Mouse (Mus musculus) CH12.LX (cell line): ENCODE measurements around the gene Robo1. TPM values are rescaled to one million over a fixed set of nuclear protein-coding genes. Genes with fewer than 3 reads are reported as not detected.

Experiments used
- DNase-seq: peaks from one replicate; pipeline ENCODE4 v3.0.0-alpha.2; 2013; ENCODE audit errors: extremely low read depth
- H3K27ac ChIP-seq: 2 replicates; pipeline ENCODE4 v1.5.1; 2012; ENCODE audit warnings: low read depth, mild to moderate bottlenecking, control low read depth, moderate library complexity; ENCODE audit not compliant: insufficient read depth
- H3K27me3 ChIP-seq: replicated peaks from 2 replicates; pipeline ENCODE3; 2012; ENCODE audit warnings: inconsistent platforms
- H3K36me3 ChIP-seq, 2 experiments: replicated peaks in 1 of 2; 2 replicates each; pipeline versions ENCODE3 to v1.6.1; 2012; ENCODE audit warnings: inconsistent platforms in 1 of 2, low read length in 1 of 2, mild to moderate bottlenecking in 1 of 2, mixed read lengths in 1 of 2, moderate library complexity in 1 of 2; ENCODE audit not compliant: control insufficient read depth in 1 of 2, insufficient read depth in 1 of 2
- H3K4me1 ChIP-seq, 2 experiments: 2 replicates each; pipeline ENCODE4 v1.6.1; 2012; ENCODE audit warnings: inconsistent platforms in 1 of 2, moderate library complexity in 1 of 2; ENCODE audit not compliant: insufficient read depth in 2 of 2, control insufficient read depth in 1 of 2
- H3K4me2 ChIP-seq: 2 replicates; pipeline ENCODE4 v1.6.1; 2012; ENCODE audit warnings: low read depth, mild to moderate bottlenecking, control low read depth; ENCODE audit not compliant: poor library complexity, insufficient read depth, severe bottlenecking
- H3K4me3 ChIP-seq, 3 experiments: fragments of 150-350 bp in 1 of 3; sonication (generic) in 1 of 3; replicated peaks in 1 of 3; 2 replicates each; pipeline versions ENCODE3 to v1.5.1; 2011 to 2012; ENCODE audit warnings: low read depth in 2 of 3, low read length in 2 of 3, mild to moderate bottlenecking in 2 of 3, moderate library complexity in 2 of 3, control low read depth in 1 of 3, improper control_type of control experiment in 1 of 3, inconsistent platforms in 1 of 3, mixed read lengths in 1 of 3; ENCODE audit not compliant: poor library complexity in 1 of 3
- H3K79me2 ChIP-seq: replicated peaks from 2 replicates; pipeline ENCODE4 v1.6.1; 2012; ENCODE audit warnings: mild to moderate bottlenecking, moderate library complexity; ENCODE audit not compliant: control insufficient read depth, poor library complexity, insufficient read depth, severe bottlenecking; ENCODE audit errors: extremely low read depth
- H3K9ac ChIP-seq: 2 replicates; pipeline ENCODE4 v1.6.1; 2012; ENCODE audit warnings: low read depth, mild to moderate bottlenecking, control low read depth, moderate library complexity; ENCODE audit not compliant: insufficient read depth
- H3K9me3 ChIP-seq: replicated peaks from 2 replicates; pipeline ENCODE3; 2012; ENCODE audit warnings: low read length, inconsistent platforms, mixed read lengths
- CHD2 ChIP-seq: IDR thresholded peaks from 2 replicates; pipeline ENCODE4 v1.6.1; 2011; ENCODE audit warnings: low read length, improper control_type of control experiment
- EP300 ChIP-seq: IDR thresholded peaks from 2 replicates; pipeline ENCODE4 v1.6.1; 2011; ENCODE audit warnings: low read length, improper control_type of control experiment
- ETS1 ChIP-seq: conservative IDR thresholded peaks from 2 replicates; pipeline ENCODE4 v1.6.1; 2012; ENCODE audit warnings: low read depth, mild to moderate bottlenecking, inconsistent platforms, low read length, improper control_type of control experiment, moderate library complexity
- GABPA ChIP-seq: IDR thresholded peaks from 2 replicates; pipeline ENCODE4 v1.6.1; 2012; ENCODE audit warnings: low read depth, low read length, improper control_type of control experiment, inconsistent platforms; ENCODE audit not compliant: insufficient replicate concordance
- HCFC1 ChIP-seq: IDR thresholded peaks from 2 replicates; pipeline ENCODE4 v1.6.1; 2012; ENCODE audit warnings: low read depth, mild to moderate bottlenecking, inconsistent platforms, low read length, improper control_type of control experiment
- IRF4 ChIP-seq: IDR thresholded peaks from 2 replicates; pipeline ENCODE4 v1.6.1; 2014; ENCODE audit warnings: low read depth, mild to moderate bottlenecking, inconsistent platforms, low read length, improper control_type of control experiment
- JUN ChIP-seq: IDR thresholded peaks from 2 replicates; pipeline ENCODE4 v1.6.1; 2011; ENCODE audit warnings: low read depth, mild to moderate bottlenecking, low read length, improper control_type of control experiment, moderate library complexity; ENCODE audit not compliant: insufficient read depth
- KAT2A ChIP-seq: IDR thresholded peaks from 2 replicates; pipeline ENCODE4 v1.6.1; 2012; ENCODE audit warnings: low read length, improper control_type of control experiment, inconsistent platforms; ENCODE audit not compliant: insufficient replicate concordance
- MAX ChIP-seq: IDR thresholded peaks from 2 replicates; pipeline ENCODE4 v1.6.1; 2011; ENCODE audit warnings: low read length, improper control_type of control experiment
- MAZ ChIP-seq: IDR thresholded peaks from 2 replicates; pipeline ENCODE4 v1.6.1; 2012; ENCODE audit warnings: low read depth, mild to moderate bottlenecking, inconsistent platforms, low read length, improper control_type of control experiment, moderate library complexity
- MXI1 ChIP-seq: IDR thresholded peaks from 2 replicates; pipeline ENCODE4 v1.6.1; 2011; ENCODE audit warnings: mild to moderate bottlenecking, low read depth, low read length, improper control_type of control experiment
- PAX5 ChIP-seq: IDR thresholded peaks from 2 replicates; pipeline ENCODE4 v1.6.1; 2012; ENCODE audit warnings: low read length, inconsistent platforms, mixed read lengths
- POLR2A ChIP-seq: IDR thresholded peaks from 2 replicates; pipeline ENCODE4 v1.6.1; 2011; ENCODE audit warnings: low read depth, mild to moderate bottlenecking, improper control_type of control experiment, low read length
- RCOR1 ChIP-seq: conservative IDR thresholded peaks from 2 replicates; pipeline ENCODE4 v1.6.1; 2012; ENCODE audit warnings: low read depth, mild to moderate bottlenecking, inconsistent platforms, low read length, improper control_type of control experiment
- TBP ChIP-seq: conservative IDR thresholded peaks from 2 replicates; pipeline ENCODE4 v1.6.1; 2011; ENCODE audit warnings: low read depth, low read length, improper control_type of control experiment
- TCF12 ChIP-seq: IDR thresholded peaks from 2 replicates; pipeline ENCODE4 v1.6.1; 2014; ENCODE audit warnings: low read depth, mild to moderate bottlenecking, inconsistent platforms, low read length, improper control_type of control experiment
- UBTF ChIP-seq: IDR thresholded peaks from 2 replicates; pipeline ENCODE4 v1.6.1; 2012; ENCODE audit warnings: low read depth, mild to moderate bottlenecking, inconsistent platforms, low read length, improper control_type of control experiment, moderate library complexity
- ZMIZ1 ChIP-seq: IDR thresholded peaks from 2 replicates; pipeline ENCODE4 v1.6.1; 2012; ENCODE audit warnings: low read depth, mild to moderate bottlenecking, inconsistent platforms, low read length, improper control_type of control experiment
- ZNF384 ChIP-seq: IDR thresholded peaks from 2 replicates; pipeline ENCODE4 v1.6.1; 2012; ENCODE audit warnings: low read depth, low read length, improper control_type of control experiment, inconsistent platforms
- dilution Hi-C: fragments of 300-500 bp; cut with MboI; formaldehyde crosslinking; loops from 2 replicates; pipeline ENCODE4 v1.14.3; 2020; ENCODE audit warnings: low sequenced_read_pairs; ENCODE audit not compliant: extremely low pct_unique_long_range_greater_than_20kb, extremely low pct_ligation_motif_present
- in situ Hi-C: fragments of 300-500 bp; cut with MboI; formaldehyde crosslinking; loops from 3 replicates; pipeline ENCODE4 v1.14.3; 2019; ENCODE audit warnings: low sequenced_read_pairs, low pct_ligation_motif_present, low pct_unique_long_range_greater_than_20kb, mixed read lengths
- polyA plus RNA-seq: library from polyadenylated mRNA; unstranded; fragments of >175 nt; gene quantifications from 2 replicates; pipeline ENCODE4 v1.2.1, GENCODE M21; 2012; ENCODE audit warnings: low read depth; ENCODE audit not compliant: insufficient read length
- total RNA-seq, 2 experiments: library from RNA; depleted of rRNA; stranded (reverse); fragments of 300-350 nt in 1 of 2; fragments of >200 nt in 1 of 2; gene quantifications; 2 replicates each; pipeline ENCODE4 v1.2.3; 2012 to 2014

The Robo1 gene
- total and polyA plus RNA-seq, 3 experiments, result not detected

DNA sequence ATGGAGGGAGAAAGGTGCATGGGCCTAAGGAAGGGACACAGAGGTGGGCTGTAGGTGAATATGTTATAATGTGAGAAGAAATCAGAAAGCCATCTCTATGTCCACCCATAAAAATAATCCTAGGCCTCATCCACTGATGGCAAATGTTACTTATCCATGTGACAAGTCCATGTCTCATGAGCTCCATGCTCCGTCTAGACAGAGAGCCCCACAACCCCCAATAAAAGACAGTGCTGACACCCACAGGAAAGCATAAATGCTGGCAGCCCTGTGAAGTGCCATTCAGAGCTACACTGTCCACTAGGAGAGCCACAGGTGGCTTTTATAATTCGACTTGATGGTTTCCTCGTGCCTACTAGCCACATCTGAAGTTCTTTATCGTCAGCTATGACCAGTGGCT is 694.6 kb downstream of the Robo1 start:
- H3K27me3 ChIP-seq, result no peaks in the 10 kb centered on the region
- H3K9ac ChIP-seq, result no peak overlapping the region
- no peak overlapping the region for H3K4me3 ChIP-seq
- no peaks in the 10 kb centered on the region for H3K4me1 ChIP-seq
- no peaks in the 10 kb centered on the region for H3K79me2 ChIP-seq
- in situ Hi-C loops (no loop called here), dilution Hi-C loops (no loop called here)
- TF ChIP-seq IRF4, result no peak
- no peak for TF ChIP-seq MAZ
- H3K9me3 ChIP-seq, result peaks cover 69% of the 10 kb centered on the region
- no peak overlapping the region for H3K27ac ChIP-seq
- no peak for DNase-seq
- H3K4me2 ChIP-seq, result no peak overlapping the region
- no peaks in the 10 kb centered on the region for H3K36me3 ChIP-seq

DNA sequence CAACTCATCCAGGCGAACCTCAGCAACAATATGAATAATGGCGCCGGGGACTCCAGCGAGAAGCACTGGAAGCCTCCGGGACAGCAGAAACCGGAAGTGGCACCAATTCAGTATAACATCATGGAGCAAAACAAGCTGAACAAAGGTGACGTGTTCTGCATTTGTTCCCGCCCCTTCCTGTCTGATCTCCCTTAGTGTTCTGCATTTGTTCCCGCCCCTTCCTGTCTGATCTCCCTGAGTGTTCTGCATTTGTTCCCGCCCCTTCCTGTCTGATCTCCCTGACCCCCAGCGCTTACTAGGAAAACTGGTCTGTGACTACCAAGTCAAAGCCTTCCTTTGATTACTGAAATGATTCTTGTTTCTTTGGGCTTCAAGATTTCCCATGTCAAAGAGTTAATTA is 696.5 kb downstream of the Robo1 start:
- Histone ChIP-seq H3K27ac (no peak overlapping the region), H3K9ac (no peak overlapping the region), H3K4me3 (no peak overlapping the region), H3K79me2 (no peaks in the 10 kb centered on the region), H3K27me3 (no peaks in the 10 kb centered on the region), H3K4me2 (no peak overlapping the region), H3K36me3 (no peaks in the 10 kb centered on the region), H3K9me3 (peaks cover 64% of the 10 kb centered on the region), H3K4me1 (no peaks in the 10 kb centered on the region)
- TF ChIP-seq HCFC1 (no peak), RCOR1 (no peak), ZMIZ1 (no peak), IRF4 (no peak), POLR2A (no peak), UBTF (no peak), PAX5 (no peak), JUN (no peak), EP300 (no peak), ZNF384 (no peak), TBP (no peak), TCF12 (no peak), CHD2 (no peak), MAX (no peak), KAT2A (no peak), ETS1 (no peak), MXI1 (no peak), GABPA (no peak)
- DNase-seq, result no peak
- dilution Hi-C loops (no loop called here), in situ Hi-C loops (no loop called here)
